Mouse (Mus musculus): ENCODE measurements around the gene Olfr531.

DNA sequence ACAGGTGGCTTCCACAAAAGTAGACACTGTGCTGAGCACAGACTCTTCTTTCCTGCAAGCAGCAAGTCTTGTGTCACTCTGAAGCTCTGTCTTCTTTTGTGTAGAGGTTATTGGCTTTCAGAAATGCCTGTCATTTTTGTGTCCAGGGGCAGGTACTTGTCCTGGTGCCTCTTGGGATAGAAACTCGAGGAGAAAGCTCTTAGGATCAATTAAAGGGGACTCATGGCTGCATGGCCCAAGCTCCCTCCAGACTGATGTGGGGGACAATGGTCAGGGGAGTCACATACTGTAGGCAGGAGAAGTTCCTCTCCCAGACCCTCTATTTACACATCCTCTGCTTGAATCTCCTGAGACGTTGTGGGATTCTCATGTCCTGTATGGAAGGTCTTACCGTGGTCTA lies 41.1 kb downstream of the Olfr531 start, which contains the start of gene Olfr60:
- TF ChIP-seq CTCF (IDR thresholded peaks at IDR 0.05; ENCODE audit: insufficient read depth, low read length), result no peak
- no peak for TF ChIP-seq POLR2A (IDR thresholded peaks at IDR 0.05; ENCODE audit: borderline replicate concordance, extremely low read depth, low read depth, low read length)
